Mouse (Mus musculus): ENCODE data around the gene Atp1a2. TPM values are rescaled to one million over a fixed set of nuclear protein-coding genes. Genes with fewer than 3 reads are reported as not detected.

Atp1a2 gene
- polyA plus RNA-seq, 1 experiment from 2014 or later = 2.9 TPM

- WGBS = 77% methylated on average over 6 of the region's 6 CpGs
- H3K4me3 ChIP-seq (replicated peaks) = peak overlapping the region; percentile 27; the same call in 1 of the 2 replicates
- no peak overlapping the region for H3K9ac ChIP-seq
- ATAC-seq (replicated peaks; ENCODE audit: low FRiP score) = no peak
- H3K27me3 ChIP-seq = no peaks in the 10 kb centered on the region; the same call in 1 of the 2 replicates
- no peaks in the 10 kb centered on the region for H3K9me3 ChIP-seq (replicated peaks)
- peak overlapping the region; percentile 56 for H3K4me2 ChIP-seq
- H3K27ac ChIP-seq = peak overlapping the region; percentile 63; the same call in 1 of the 2 replicates
- H3K36me3 ChIP-seq = no peaks in the 10 kb centered on the region
- peaks cover 44% of the 10 kb centered on the region for H3K4me1 ChIP-seq
Observed at GRCm38 (mm10) chr1:172296816-172297510, 901 bp downstream of the Atp1a2 start.

- Histone ChIP-seq H3K36me3 (no peaks in the 10 kb centered on the region), H3K4me2 (peak overlapping the region; percentile 7; the same call in 1 of the 2 replicates), H3K9ac (no peak overlapping the region), H3K4me1 (peaks cover 40% of the 10 kb centered on the region), H3K4me3 (replicated peaks) (no peak overlapping the region), H3K27ac (0 out of 2 replicates have a peak overlapping the region, but pooled peaks have one; percentile 22), H3K9me3 (replicated peaks) (no peaks in the 10 kb centered on the region), H3K27me3 (no peaks in the 10 kb centered on the region; the same call in 1 of the 2 replicates)
- 45% methylated on average over 4 of the region's 4 CpGs for WGBS
- ATAC-seq (replicated peaks; ENCODE audit: low FRiP score) = no peak; the same call in 1 of the 2 replicates
Observed at GRCm38 (mm10) chr1:172295751-172296197, 2.1 kb downstream of the Atp1a2 start.

- Histone ChIP-seq H3K36me3 (no peaks in the 10 kb centered on the region), H3K9ac (no peak overlapping the region), H3K4me1 (peaks cover 37% of the 10 kb centered on the region), H3K4me2 (no peak overlapping the region), H3K4me3 (replicated peaks) (no peak overlapping the region), H3K27me3 (no peaks in the 10 kb centered on the region; the same call in 1 of the 2 replicates), H3K27ac (no peak overlapping the region), H3K9me3 (replicated peaks) (no peaks in the 10 kb centered on the region)
- WGBS = 91% methylated on average over 11 of the region's 11 CpGs
- no peak for ATAC-seq (replicated peaks; ENCODE audit: low FRiP score)
Observed at GRCm38 (mm10) chr1:172293449-172293848, 4.4 kb downstream of the Atp1a2 start.

GRCm38 (mm10) chr1:172292880-172293279 lies 5.0 kb downstream of the Atp1a2 start:
- 78% methylated on average over 2 of the region's 2 CpGs for WGBS
- no peak overlapping the region for H3K4me3 ChIP-seq (replicated peaks)
- H3K27ac ChIP-seq = no peak overlapping the region

GRCm38 (mm10) chr1:172289617-172289946 lies 8.3 kb downstream of the Atp1a2 start:
- no peak for ATAC-seq (replicated peaks; ENCODE audit: low FRiP score)
- Histone ChIP-seq H3K4me3 (replicated peaks) (no peak overlapping the region), H3K36me3 (no peaks in the 10 kb centered on the region), H3K27ac (no peak overlapping the region), H3K9me3 (replicated peaks) (no peaks in the 10 kb centered on the region), H3K4me2 (no peak overlapping the region), H3K27me3 (no peaks in the 10 kb centered on the region), H3K4me1 (no peaks in the 10 kb centered on the region; the same call in 1 of the 2 replicates), H3K9ac (no peak overlapping the region)
- WGBS = 64% methylated on average over 3 of the region's 3 CpGs

More at GRCm38 (mm10) chr1:172292880-172293279, 5.0 kb downstream of the Atp1a2 start:
- H3K27me3 ChIP-seq = no peaks in the 10 kb centered on the region
- H3K36me3 ChIP-seq = no peaks in the 10 kb centered on the region
- H3K9ac ChIP-seq = no peak overlapping the region
- no peak overlapping the region for H3K4me2 ChIP-seq
- H3K4me1 ChIP-seq = peaks cover 32% of the 10 kb centered on the region
- no peaks in the 10 kb centered on the region for H3K9me3 ChIP-seq (replicated peaks)
- no peak for ATAC-seq (replicated peaks; ENCODE audit: low FRiP score)

- no peaks in the 10 kb centered on the region for H3K36me3 ChIP-seq
- no peak overlapping the region for H3K27ac ChIP-seq
- H3K4me3 ChIP-seq (replicated peaks) = no peak overlapping the region
- 79% methylated on average over 11 of the region's 11 CpGs for WGBS
- H3K9ac ChIP-seq = no peak overlapping the region
- no peaks in the 10 kb centered on the region for H3K9me3 ChIP-seq (replicated peaks)
- H3K4me1 ChIP-seq = no peaks in the 10 kb centered on the region; the same call in 1 of the 2 replicates
- H3K4me2 ChIP-seq = no peak overlapping the region
- H3K27me3 ChIP-seq = no peaks in the 10 kb centered on the region
- ATAC-seq (replicated peaks; ENCODE audit: low FRiP score) = no peak
Observed at GRCm38 (mm10) chr1:172288900-172289616, 8.8 kb downstream of the Atp1a2 start.

GRCm38 (mm10) chr1:172286740-172287139 lies 11.1 kb downstream of the Atp1a2 start:
- no peak overlapping the region for H3K27ac ChIP-seq
- H3K4me1 ChIP-seq = no peaks in the 10 kb centered on the region; the same call in 1 of the 2 replicates
- no peak overlapping the region for H3K4me2 ChIP-seq
- H3K27me3 ChIP-seq = no peaks in the 10 kb centered on the region
- H3K4me3 ChIP-seq (replicated peaks) = no peak overlapping the region
- ATAC-seq (replicated peaks; ENCODE audit: low FRiP score) = no peak
- no peaks in the 10 kb centered on the region for H3K9me3 ChIP-seq (replicated peaks)
- no peaks in the 10 kb centered on the region for H3K36me3 ChIP-seq
- no peak overlapping the region for H3K9ac ChIP-seq
- 85% methylated on average over 5 of the region's 5 CpGs for WGBS

- Histone ChIP-seq H3K4me1 (no peaks in the 10 kb centered on the region; the same call in 1 of the 2 replicates), H3K4me3 (replicated peaks) (no peak overlapping the region), H3K4me2 (no peak overlapping the region), H3K9ac (no peak overlapping the region), H3K27ac (no peak overlapping the region), H3K27me3 (no peaks in the 10 kb centered on the region), H3K36me3 (no peaks in the 10 kb centered on the region), H3K9me3 (replicated peaks) (no peaks in the 10 kb centered on the region)
- no peak for ATAC-seq (replicated peaks; ENCODE audit: low FRiP score)
- WGBS = 92% methylated on average over 14 of the region's 14 CpGs
Observed at GRCm38 (mm10) chr1:172284221-172284620, 13.6 kb downstream of the Atp1a2 start.

- Histone ChIP-seq H3K9ac (no peak overlapping the region), H3K4me3 (replicated peaks) (no peak overlapping the region), H3K4me1 (no peaks in the 10 kb centered on the region; the same call in 1 of the 2 replicates), H3K4me2 (no peak overlapping the region), H3K27me3 (no peaks in the 10 kb centered on the region), H3K9me3 (replicated peaks) (no peaks in the 10 kb centered on the region), H3K27ac (no peak overlapping the region), H3K36me3 (no peaks in the 10 kb centered on the region)
- no peak for ATAC-seq (replicated peaks; ENCODE audit: low FRiP score)
- WGBS = 90% methylated on average over 6 of the region's 6 CpGs
Observed at GRCm38 (mm10) chr1:172283073-172283472, 14.8 kb downstream of the Atp1a2 start.

- WGBS = 62% methylated on average over 10 of the region's 10 CpGs
- H3K4me1 ChIP-seq = no peaks in the 10 kb centered on the region; the same call in 1 of the 2 replicates
- no peak overlapping the region for H3K4me3 ChIP-seq (replicated peaks)
- peak; percentile 69; the same call in 1 of the 2 replicates for ATAC-seq (replicated peaks; ENCODE audit: low FRiP score)
- no peak overlapping the region for H3K4me2 ChIP-seq
- H3K27me3 ChIP-seq = no peaks in the 10 kb centered on the region
- no peak overlapping the region for H3K9ac ChIP-seq
- no peaks in the 10 kb centered on the region for H3K9me3 ChIP-seq (replicated peaks)
- no peak overlapping the region for H3K27ac ChIP-seq
- no peaks in the 10 kb centered on the region for H3K36me3 ChIP-seq
Observed at GRCm38 (mm10) chr1:172281522-172282254, 16.2 kb downstream of the Atp1a2 start.

- Histone ChIP-seq H3K27me3 (no peaks in the 10 kb centered on the region), H3K36me3 (no peaks in the 10 kb centered on the region), H3K9me3 (replicated peaks) (no peaks in the 10 kb centered on the region), H3K9ac (no peak overlapping the region), H3K4me2 (no peak overlapping the region), H3K27ac (no peak overlapping the region), H3K4me3 (replicated peaks) (no peak overlapping the region), H3K4me1 (no peaks in the 10 kb centered on the region; the same call in 1 of the 2 replicates)
- WGBS = 81% methylated on average over 16 of the region's 16 CpGs
- ATAC-seq (replicated peaks; ENCODE audit: low FRiP score) = no peak
Observed at GRCm38 (mm10) chr1:172279768-172280509, 17.9 kb downstream of the Atp1a2 start.

Measured in kidney, embryonic 15.5 days (tissue).